Mouse (Mus musculus) retina, embryonic 14.5 days (tissue): ENCODE results near the gene Acin1.

Experiments
- DNase-seq: peaks from one replicate; pipeline ENCODE4 v3.0.0-alpha.2; 2015; ENCODE audit warnings: low spot score

The Acin1 gene

GRCm38 (mm10) chr14:54607226-54607625 is 79.5 kb downstream of the Acin1 start:
- peak; percentile 53 for DNase-seq

- peak; percentile 80 for DNase-seq
Observed at GRCm38 (mm10) chr14:54605752-54606321, 80.9 kb downstream of the Acin1 start, which contains the start of gene 4931414P19Rik. Gene 4931414P19Rik (minus strand): TSS chr14:54605993.

- no peak for DNase-seq
Observed at GRCm38 (mm10) chr14:54603686-54604085, 83.0 kb downstream of the Acin1 start.

GRCm38 (mm10) chr14:54603038-54603654 is 83.6 kb downstream of the Acin1 start:
- peak; percentile 97 for DNase-seq

GRCm38 (mm10) chr14:54602613-54603012 is 84.1 kb downstream of the Acin1 start:
- DNase-seq = peak; percentile 21

- DNase-seq = no peak
Observed at GRCm38 (mm10) chr14:54601601-54602000, 85.1 kb downstream of the Acin1 start.

- no peak for DNase-seq
Observed at GRCm38 (mm10) chr14:54597084-54597483, 89.6 kb downstream of the Acin1 start.

GRCm38 (mm10) chr14:54594631-54595414 is 91.9 kb downstream of the Acin1 start:
- no peak for DNase-seq

- peak; percentile 46 for DNase-seq
Observed at GRCm38 (mm10) chr14:54594055-54594454, 92.7 kb downstream of the Acin1 start.

GRCm38 (mm10) chr14:54592319-54592934 is 94.3 kb downstream of the Acin1 start:
- no peak for DNase-seq
